23 mouse cellular contexts compared by ENCODE assay signal in the genomic region with DNA sequence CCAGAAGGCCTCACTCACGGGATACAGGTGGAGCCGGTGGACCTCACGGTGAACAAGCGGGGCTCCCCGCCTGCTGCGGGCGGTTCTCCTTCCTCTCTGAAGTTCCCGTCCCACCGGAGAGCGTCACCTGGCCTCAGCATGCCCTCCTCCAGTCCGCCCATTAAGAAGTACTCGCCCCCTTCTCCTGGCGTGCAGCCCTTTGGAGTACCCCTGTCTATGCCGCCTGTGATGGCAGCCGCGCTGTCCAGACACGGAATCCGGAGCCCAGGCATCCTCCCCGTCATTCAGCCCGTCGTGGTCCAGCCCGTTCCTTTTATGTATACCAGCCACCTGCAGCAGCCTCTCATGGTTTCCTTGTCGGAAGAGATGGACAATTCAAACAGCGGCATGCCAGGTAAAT. TPM values are rescaled to one million over a fixed set of nuclear protein-coding genes. Genes with fewer than 3 reads are reported as not detected.
DNase-seq lines count a peak whose midpoint lies in the region; ATAC-seq and TF ChIP-seq lines count a peak whose summit lies in the region.
"Had no signal": no experiment of that assay in that cellular context is flagged by ENCODE, and none has a peak within 500 bp of the region (broad histone marks: within the 10 kb centered on the region; RNA-seq: fewer than 3 reads in every experiment).

No protein-coding gene starts in this region.

- peak overlapping the region; percentile 4; the same call in 1 of the 2 replicates for H3K27ac ChIP-seq in limb, embryonic 15.5 days
- H3K27ac ChIP-seq in limb, embryonic 10.5 days: no peak overlapping the region
- no peak overlapping the region for H3K27ac ChIP-seq in neural tube, embryonic 11.5 days (ENCODE audit: low read depth, low read length)
- H3K27ac ChIP-seq in neural tube, embryonic 15.5 days (replicated peaks): no peak overlapping the region
- H3K27ac ChIP-seq: embryonic facial prominence, embryonic 10.5 days; embryonic facial prominence, embryonic 12.5 days; forebrain, embryonic 12.5 days; forebrain, embryonic 15.5 days had no signal

- WGBS in limb, embryonic 15.5 days: 94% methylated on average over 24 of the region's 24 CpGs
- WGBS in limb, embryonic 10.5 days: 95% methylated on average over 24 of the region's 24 CpGs
- 95% methylated on average over 24 of the region's 24 CpGs for WGBS in neural tube, embryonic 11.5 days
- WGBS in neural tube, embryonic 15.5 days: 95% methylated on average over 24 of the region's 24 CpGs

- H3K9ac ChIP-seq in limb, embryonic 15.5 days: no peak overlapping the region
- H3K9ac ChIP-seq in neural tube, embryonic 11.5 days (ENCODE audit: low read length): no peak overlapping the region
- no peak overlapping the region for H3K9ac ChIP-seq in neural tube, embryonic 15.5 days (replicated peaks)
- H3K9ac ChIP-seq: embryonic facial prominence, embryonic 12.5 days; forebrain, embryonic 12.5 days; forebrain, embryonic 15.5 days; forebrain, postnatal 0 days had no signal

- H3K27me3 ChIP-seq in limb, embryonic 15.5 days: no peaks in the 10 kb centered on the region
- H3K27me3 ChIP-seq in limb, embryonic 10.5 days (ENCODE audit: low read depth, poor library complexity, severe bottlenecking): no peaks in the 10 kb centered on the region
- H3K27me3 ChIP-seq in neural tube, embryonic 11.5 days (ENCODE audit: control insufficient read depth, insufficient read depth, low read length): no peaks in the 10 kb centered on the region
- H3K27me3 ChIP-seq in neural tube, embryonic 15.5 days (replicated peaks): no peaks in the 10 kb centered on the region
- H3K27me3 ChIP-seq in myocyte (ENCODE audit: control insufficient read depth, insufficient read depth, insufficient read length): no peaks in the 10 kb centered on the region
- H3K27me3 ChIP-seq: embryonic facial prominence, embryonic 12.5 days; forebrain, embryonic 12.5 days; forebrain, embryonic 15.5 days; Patski had no signal

- no peaks in the 10 kb centered on the region for H3K9me3 ChIP-seq in limb, embryonic 15.5 days
- H3K9me3 ChIP-seq in limb, embryonic 10.5 days (replicated peaks): no peaks in the 10 kb centered on the region
- no peaks in the 10 kb centered on the region for H3K9me3 ChIP-seq in neural tube, embryonic 11.5 days (ENCODE audit: control insufficient read depth, low read length)
- H3K9me3 ChIP-seq in neural tube, embryonic 15.5 days (replicated peaks): no peaks in the 10 kb centered on the region
- H3K9me3 ChIP-seq: embryonic facial prominence, embryonic 10.5 days; embryonic facial prominence, embryonic 12.5 days; forebrain, embryonic 12.5 days; forebrain, embryonic 15.5 days; G1E had no signal

- H3K4me3 ChIP-seq in limb, embryonic 15.5 days: no peak overlapping the region
- H3K4me3 ChIP-seq in limb, embryonic 10.5 days: no peak overlapping the region
- no peak overlapping the region for H3K4me3 ChIP-seq in neural tube, embryonic 11.5 days (ENCODE audit: low read depth, low read length)
- no peak overlapping the region for H3K4me3 ChIP-seq in neural tube, embryonic 15.5 days (replicated peaks)
- H3K4me3 ChIP-seq in myocyte: no peak overlapping the region
- H3K4me3 ChIP-seq: embryonic facial prominence, embryonic 10.5 days; embryonic facial prominence, embryonic 12.5 days; forebrain, embryonic 12.5 days; forebrain, embryonic 15.5 days had no signal

- H3ac ChIP-seq in myocyte (ENCODE audit: control insufficient read depth, insufficient read length): no peak overlapping the region

- peaks cover 10% of the 10 kb centered on the region; the same call in 1 of the 2 replicates for H3K4me1 ChIP-seq in limb, embryonic 15.5 days
- 0 out of 2 replicates have a peak, but pooled peaks cover under 1% of the 10 kb centered on the region for H3K4me1 ChIP-seq in limb, embryonic 10.5 days
- H3K4me1 ChIP-seq in neural tube, embryonic 11.5 days (ENCODE audit: control insufficient read depth, insufficient read depth, low read length): no peaks in the 10 kb centered on the region
- H3K4me1 ChIP-seq in neural tube, embryonic 15.5 days: 0 out of 2 replicates have a peak, but pooled peaks cover 4% of the 10 kb centered on the region
- H3K4me1 ChIP-seq: embryonic facial prominence, embryonic 10.5 days; embryonic facial prominence, embryonic 12.5 days; forebrain, embryonic 12.5 days had no signal

- no peak overlapping the region for H3K4me2 ChIP-seq in limb, embryonic 15.5 days
- no peak overlapping the region for H3K4me2 ChIP-seq in neural tube, embryonic 11.5 days (ENCODE audit: low read depth)
- no peak overlapping the region for H3K4me2 ChIP-seq in neural tube, embryonic 15.5 days
- no peak overlapping the region for H3K4me2 ChIP-seq in myocyte (ENCODE audit: low read depth)
- H3K4me2 ChIP-seq: embryonic facial prominence, embryonic 12.5 days; forebrain, embryonic 12.5 days; forebrain, embryonic 15.5 days had no signal

- no peak for TF ChIP-seq POLR2A in myocyte (IDR thresholded peaks at IDR 0.05; ENCODE audit: insufficient read length, low read depth)

- ATAC-seq in limb, embryonic 15.5 days (ENCODE audit: insufficient number of reproducible peaks, low FRiP score, low TSS enrichment, low read depth): no peak
- ATAC-seq in neural tube, embryonic 11.5 days (ENCODE audit: insufficient read depth, low FRiP score, low TSS enrichment): no peak
- ATAC-seq in neural tube, embryonic 15.5 days (ENCODE audit: low FRiP score): no peak
- ATAC-seq: activated CD4-positive, CD25-positive, alpha-beta regulatory T cell, adult 4 months; forebrain, embryonic 15.5 days; forebrain, postnatal 0 days; Patski had no signal

- H3K36me3 ChIP-seq in limb, embryonic 15.5 days: peaks cover 73% of the 10 kb centered on the region
- peaks cover 97% of the 10 kb centered on the region for H3K36me3 ChIP-seq in limb, embryonic 10.5 days
- H3K36me3 ChIP-seq in neural tube, embryonic 11.5 days (ENCODE audit: control insufficient read depth, insufficient read depth, low read length): peaks cover 11% of the 10 kb centered on the region
- peaks cover 19% of the 10 kb centered on the region for H3K36me3 ChIP-seq in neural tube, embryonic 15.5 days
- peaks cover 72% of the 10 kb centered on the region for H3K36me3 ChIP-seq in myocyte (ENCODE audit: control insufficient read depth, insufficient read depth)

- H3K79me2 ChIP-seq in myocyte (ENCODE audit: control insufficient read depth, insufficient read depth): peaks cover 33% of the 10 kb centered on the region

- peak; percentile 91 for DNase-seq in heart, adult 11 months
- no peak for DNase-seq in heart, adult 9 months (ENCODE audit: low spot score in 2 of 2)
- DNase-seq in limb, embryonic 10.5 days (ENCODE audit: low spot score): no peak
- peak; percentile 4 for DNase-seq in neural tube, embryonic 11.5 days (ENCODE audit: low spot score)
- no peak for DNase-seq in frontal cortex, adult 2 months (ENCODE audit: extremely low spot score in 1 of 2, low spot score in 1 of 2)
- DNase-seq: adrenal gland, adult 8-10 months; adrenal gland, postnatal 14 days; adrenal gland, postnatal 36 days; cerebellum, adult 11-12 months; cerebellum, adult 2 months; cerebellum, adult 9-10 months; cerebellum, postnatal 10 days; forebrain, postnatal 0 days had no signal

TF ChIP-seq in myocyte, 11 proteins besides CTCF, POLR2A, EP300 and RAD21:
- TF ChIP-seq TCF12 (IDR thresholded peaks at IDR 0.05; ENCODE audit: insufficient read depth, poor library complexity, severe bottlenecking) (no peak), POLR2AphosphoS2 (IDR thresholded peaks at IDR 0.05; ENCODE audit: insufficient read length, low read depth) (peak; percentile 62)

RNA-seq across cellular contexts. Expression of gene Klf3, which starts 18.8 kb away (rescaled TPM):
- polyA plus RNA-seq in limb, embryonic 15.5 days (2015; fragmentation: Nextera tagmentation; extraction: Ambion mirVana): 86.7 and 89.6 TPM in 2 replicates
- polyA plus RNA-seq in limb, embryonic 10.5 days (2016; fragmentation: Nextera tagmentation; extraction: Ambion mirVana): 40.8 and 42.7 TPM in 2 replicates
- polyA plus RNA-seq in neural tube, embryonic 11.5 days (2014; fragmentation: Nextera tagmentation; extraction: Ambion mirVana): 34.1 and 36.1 TPM in 2 replicates
- polyA plus RNA-seq in neural tube, embryonic 15.5 days (2015; fragmentation: Nextera tagmentation; extraction: Ambion mirVana): 16.6 and 32.0 TPM in 2 replicates
- 27.4 TPM for polyA plus RNA-seq in myocyte (2012; fragmentation: generic; extraction: Trizol)
- 21.7 and 25.4 TPM in 2 replicates for polyA plus RNA-seq in frontal cortex, adult 2 months (2012; rRNA removed)

Comparison
In these comparisons a context has a peak if more than half of its experiments do, and no peak if none do; other contexts are left out.
1. DNase-seq: peak in heart, adult 11 months (single experiment) and neural tube, embryonic 11.5 days (single experiment); none in heart, adult 9 months (0 of 2), limb, embryonic 10.5 days (single experiment) and frontal cortex, adult 2 months (0 of 2).